Mouse (Mus musculus) small intestine, adult 2 months (tissue): ENCODE measurements around the gene Elob.

Experiments
- CTCF ChIP-seq: fragments of 200-500 bp; IDR thresholded peaks from 2 replicates; pipeline ENCODE4 v1.5.1; 2012; ENCODE audit warnings: low read depth, mild to moderate bottlenecking, control low read depth, inconsistent platforms, low read length, moderate library complexity, mixed read lengths; ENCODE audit not compliant: insufficient replicate concordance, insufficient read length; ENCODE audit errors: extremely low read depth
- POLR2A ChIP-seq: fragments of 200-500 bp; IDR thresholded peaks from 2 replicates; pipeline ENCODE4 v1.6.1; 2012; ENCODE audit warnings: low read depth, mild to moderate bottlenecking, control low read depth, inconsistent platforms, low read length, moderate library complexity

DNA sequence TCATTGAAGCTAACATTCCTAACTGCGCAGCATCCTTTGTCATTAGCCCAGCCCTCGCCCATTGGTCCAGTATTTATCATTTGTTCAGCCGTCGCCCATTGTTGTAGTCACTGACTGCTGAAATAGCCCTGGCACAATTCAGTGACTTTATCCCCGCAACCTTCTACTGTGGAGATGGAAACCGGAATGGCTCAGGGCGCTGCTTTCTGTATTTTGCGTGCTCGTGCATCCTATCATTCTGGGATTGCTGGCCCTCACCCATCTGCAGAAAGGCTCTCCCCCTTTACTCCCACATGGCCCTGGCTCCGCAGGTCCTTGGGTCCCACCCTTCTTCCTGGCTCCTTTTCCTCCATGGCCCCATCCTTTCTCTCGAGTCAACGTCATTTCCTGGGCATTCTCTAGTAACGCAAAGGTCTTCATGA, 42.4 kb downstream of the Elob start:
- TF ChIP-seq CTCF (no peak), POLR2A (no peak)
